Mouse (Mus musculus): Measurements from ENCODE around the gene Notch3.
"Not testable (repeated sequence)": the region's sequence is repeated elsewhere in the genome, so short reads cannot be mapped to it uniquely, and the experiment has no call there.

Notch3 gene

DNA sequence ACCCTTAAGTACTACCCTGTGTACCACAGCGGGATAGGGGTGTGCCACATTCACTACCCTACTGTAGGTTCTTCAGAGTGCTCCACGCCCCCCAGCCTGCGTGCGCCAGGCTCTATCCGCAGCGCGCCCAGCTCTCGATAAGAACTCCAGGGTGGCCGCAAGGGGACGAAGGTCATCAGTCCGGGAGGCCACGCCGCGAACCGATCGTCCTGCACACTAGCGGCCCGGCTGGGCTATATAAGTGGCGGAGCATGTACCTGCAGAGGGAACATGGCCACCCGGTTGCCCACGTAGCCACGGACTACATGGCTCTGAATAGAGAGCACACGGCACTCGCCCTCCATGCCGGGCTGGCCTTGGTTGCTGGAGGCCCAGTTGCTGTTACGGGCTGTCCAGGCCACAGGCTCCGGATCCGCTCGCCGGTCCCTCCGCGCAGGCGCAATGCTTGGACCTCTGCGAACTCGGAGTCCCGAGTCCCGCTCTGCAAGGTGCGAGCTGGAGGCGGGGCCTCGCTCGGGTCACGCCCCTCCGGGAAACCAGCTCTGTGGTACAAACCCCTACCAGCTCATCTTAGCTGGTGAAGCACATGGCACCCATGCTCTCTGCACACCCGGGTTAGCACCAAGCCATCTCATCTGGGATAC lies 66.6 kb downstream of the Notch3 start:
- no peak for DNase-seq (ENCODE audit: extremely low read depth, insufficient read length, low spot score)

- no peak for DNase-seq (ENCODE audit: extremely low read depth, insufficient read length, low spot score)
These were observed 67.1 kb downstream of the Notch3 start for GRCm38 (mm10) chr17:32099574-32099942.

DNA sequence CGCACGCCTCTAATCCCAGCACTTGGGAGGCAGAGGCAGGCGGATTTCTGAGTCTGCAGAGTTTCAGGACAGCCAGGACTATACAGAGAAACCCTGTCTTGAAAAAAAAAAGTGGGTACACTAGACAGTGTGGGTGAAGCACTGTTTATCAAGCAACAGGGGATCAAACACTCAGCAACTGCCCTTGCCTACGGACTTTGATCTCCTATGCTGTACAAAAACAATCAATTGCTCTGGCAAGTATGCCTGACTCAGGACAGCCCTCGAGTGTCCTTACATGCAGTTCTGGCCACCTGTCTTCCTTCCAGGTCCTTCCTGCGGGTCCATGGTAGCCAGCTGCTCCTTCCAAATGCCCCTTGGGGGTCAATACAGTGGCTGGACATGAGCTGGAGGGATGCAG lies 67.7 kb downstream of the Notch3 start:
- DNase-seq (ENCODE audit: extremely low read depth, insufficient read length, low spot score), result not testable (repeated sequence)

DNA sequence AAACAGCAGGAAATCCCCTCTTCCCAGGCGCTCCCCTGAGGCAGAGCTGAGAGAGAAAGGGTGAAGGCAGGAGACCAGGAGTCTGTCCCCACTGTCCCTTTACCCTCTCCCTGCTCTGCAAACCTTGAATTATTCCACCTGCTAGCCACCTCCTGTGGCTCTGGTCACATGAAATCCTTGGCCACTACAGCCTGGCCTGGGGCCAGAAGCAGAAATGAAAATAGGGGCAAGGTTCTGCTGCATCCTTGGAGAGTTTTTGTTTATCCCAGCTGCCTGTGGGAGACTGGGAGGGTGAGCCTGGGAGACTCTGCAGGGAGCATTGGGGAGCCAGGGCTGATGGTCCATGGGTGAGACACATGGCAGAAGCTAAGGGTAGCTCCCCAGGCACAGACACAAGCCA lies 69.0 kb downstream of the Notch3 start:
- DNase-seq (ENCODE audit: extremely low read depth, insufficient read length, low spot score), result no peak

DNA sequence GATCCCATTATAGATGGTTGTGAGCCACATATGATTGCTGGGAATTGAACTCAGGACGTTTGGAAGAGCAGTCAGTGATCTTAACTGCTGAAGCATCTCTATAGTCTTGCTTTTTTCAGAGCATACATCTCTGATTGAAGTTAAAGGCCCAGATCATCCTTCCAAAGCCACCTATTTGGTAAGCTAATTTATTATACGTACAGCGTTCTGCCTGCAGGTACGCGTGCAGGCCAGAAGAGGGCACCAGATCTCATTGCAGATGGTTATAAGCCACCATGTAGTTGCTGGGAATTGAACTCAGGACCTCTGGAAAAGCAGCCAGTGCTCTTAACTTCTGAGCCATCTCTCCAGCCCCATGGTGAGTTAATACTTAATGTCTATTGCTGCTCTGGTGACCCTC lies 73.8 kb downstream of the Notch3 start:
- DNase-seq (ENCODE audit: extremely low read depth, insufficient read length, low spot score), result no peak

DNA sequence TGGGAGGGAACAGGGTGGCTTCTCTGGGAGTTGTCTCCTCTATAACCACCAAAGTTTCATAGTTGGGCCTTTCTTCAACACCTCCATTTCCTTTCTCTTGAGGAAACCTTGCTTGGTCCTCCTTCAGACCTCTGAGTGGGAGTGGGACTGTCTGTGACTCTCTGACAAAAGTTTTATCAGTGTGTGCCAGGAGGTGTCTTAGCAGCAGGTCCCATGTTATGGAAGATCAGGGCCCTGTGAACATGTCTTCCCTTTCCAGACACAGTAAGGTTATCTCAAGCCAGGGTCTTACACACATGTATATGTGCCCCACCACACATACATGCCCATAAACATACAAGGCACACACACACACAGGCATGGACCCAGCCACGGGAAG lies 74.4 kb downstream of the Notch3 start:
- DNase-seq (ENCODE audit: extremely low read depth, insufficient read length, low spot score), result no peak

- peak; percentile 91 for DNase-seq (ENCODE audit: extremely low read depth, insufficient read length, low spot score)
These were observed 75.0 kb downstream of the Notch3 start for GRCm38 (mm10) chr17:32091364-32092240.

DNA sequence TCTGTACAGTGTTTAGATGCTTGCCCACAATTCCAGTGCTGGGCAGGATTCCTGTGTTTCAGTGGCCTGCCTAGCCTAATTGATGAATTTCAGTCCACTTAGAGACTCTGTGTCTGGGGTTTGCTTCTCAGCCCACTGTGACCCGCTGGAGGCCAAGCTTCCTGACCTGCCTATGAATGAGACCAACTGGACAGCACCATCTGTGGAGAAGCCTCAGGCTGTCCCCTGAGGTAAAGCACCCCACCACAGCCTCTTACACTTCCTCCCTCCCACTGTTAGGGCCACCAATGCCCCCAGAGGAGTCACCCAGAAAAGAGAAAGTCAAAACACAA lies 75.7 kb downstream of the Notch3 start:
- DNase-seq (ENCODE audit: extremely low read depth, insufficient read length, low spot score), result no peak

- no peak for DNase-seq (ENCODE audit: extremely low read depth, insufficient read length, low spot score)
These were observed 79.6 kb downstream of the Notch3 start for GRCm38 (mm10) chr17:32087069-32087468.

DNA sequence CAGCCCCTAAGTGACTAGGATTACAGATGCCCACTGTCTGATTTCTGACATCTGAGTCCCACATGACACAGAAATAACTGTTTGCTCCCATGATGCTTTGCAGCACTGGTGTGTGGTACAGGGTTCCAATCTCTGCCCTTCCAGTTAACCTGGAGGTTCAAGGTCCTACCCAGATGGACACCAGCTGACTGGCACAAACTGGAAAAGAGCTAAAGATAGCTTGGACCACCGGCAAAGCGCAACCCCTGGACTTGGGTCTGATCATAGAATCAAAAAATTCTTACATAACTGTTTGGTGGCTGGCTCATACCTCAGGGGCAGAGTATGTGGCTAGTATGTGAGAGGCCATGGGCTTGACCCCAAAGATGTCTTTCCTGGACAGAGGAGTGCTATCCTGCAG lies 83.3 kb downstream of the Notch3 start:
- DNase-seq (ENCODE audit: extremely low read depth, insufficient read length, low spot score), result no peak

DNA sequence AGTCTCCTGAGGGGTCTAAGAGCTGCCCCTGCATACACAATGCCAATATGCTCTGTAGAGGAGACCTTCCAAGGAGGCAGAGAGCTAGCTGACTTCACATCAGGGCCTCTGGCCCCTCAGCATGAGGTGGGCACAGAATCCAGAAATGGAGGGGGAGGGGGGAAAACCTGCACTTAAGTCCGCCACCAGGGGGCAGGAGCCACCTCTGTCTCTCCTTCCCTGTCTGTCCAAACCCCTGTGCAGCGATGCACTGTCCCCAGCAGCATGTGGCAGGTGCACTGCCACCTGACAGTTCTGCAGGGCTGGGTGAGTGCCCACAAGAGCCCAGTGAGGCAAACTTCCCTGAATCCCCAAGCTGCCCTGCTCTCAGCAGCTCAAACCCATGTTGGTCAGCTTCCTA lies 91.5 kb downstream of the Notch3 start:
- DNase-seq (ENCODE audit: extremely low read depth, insufficient read length, low spot score), result peak; percentile 50

DNA sequence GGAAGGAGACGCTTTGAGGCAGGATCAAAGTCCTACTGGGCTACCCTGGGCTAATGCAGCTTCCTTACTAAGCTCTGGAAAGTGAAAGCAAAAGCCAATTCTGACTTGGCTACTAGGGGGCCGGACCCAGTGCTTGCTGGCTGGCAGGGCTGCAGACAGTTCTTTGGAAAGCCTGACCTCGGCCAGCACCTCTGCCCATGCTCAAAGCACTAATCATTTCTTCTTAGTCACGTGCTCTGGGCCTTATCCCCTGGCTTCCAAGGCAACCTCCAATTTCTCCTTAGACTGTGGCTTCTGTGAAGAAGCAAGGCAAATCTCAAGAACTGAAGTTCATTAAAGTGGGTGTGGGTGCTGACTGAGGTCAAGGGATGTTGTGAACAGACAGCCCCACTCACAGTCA lies 92.0 kb downstream of the Notch3 start:
- DNase-seq (ENCODE audit: extremely low read depth, insufficient read length, low spot score), result peak; percentile 36

- peak; percentile 68 for DNase-seq (ENCODE audit: extremely low read depth, insufficient read length, low spot score)
These were observed 93.3 kb downstream of the Notch3 start for GRCm38 (mm10) chr17:32073359-32073758.
